Mouse (Mus musculus): ENCODE measurements around the gene Usp25. TPM values are rescaled to one million over a fixed set of nuclear protein-coding genes. Genes with fewer than 3 reads are reported as not detected.

Gene Usp25
- polyA plus RNA-seq, 1 experiment from 2014 or later, result 14.1 TPM

- H3K27ac ChIP-seq (replicated peaks), result no peak overlapping the region
- no peaks in the 10 kb centered on the region for H3K9me3 ChIP-seq
- no peak overlapping the region for H3K4me3 ChIP-seq
- ATAC-seq (ENCODE audit: low read depth), result no peak
- WGBS, result 79% methylated on average over 2 of the region's 2 CpGs
- H3K9ac ChIP-seq, result no peak overlapping the region
- no peaks in the 10 kb centered on the region for H3K27me3 ChIP-seq
- H3K4me2 ChIP-seq, result no peak overlapping the region
- H3K36me3 ChIP-seq, result no peaks in the 10 kb centered on the region
- H3K4me1 ChIP-seq (replicated peaks), result no peaks in the 10 kb centered on the region
Measured at GRCm38 (mm10) chr16:77153815-77154214, 140.3 kb downstream of the Usp25 start.

- no peak for ATAC-seq (ENCODE audit: low read depth)
- H3K27ac ChIP-seq (replicated peaks), result no peak overlapping the region
- H3K4me2 ChIP-seq, result no peak overlapping the region
- H3K36me3 ChIP-seq, result no peaks in the 10 kb centered on the region
- no peaks in the 10 kb centered on the region for H3K4me1 ChIP-seq (replicated peaks)
- no peaks in the 10 kb centered on the region for H3K9me3 ChIP-seq
- no peaks in the 10 kb centered on the region for H3K27me3 ChIP-seq
- WGBS, result 81% methylated on average over 1 of the region's 1 CpGs
- H3K4me3 ChIP-seq, result no peak overlapping the region
- H3K9ac ChIP-seq, result no peak overlapping the region
Measured at GRCm38 (mm10) chr16:77154831-77155230, 141.3 kb downstream of the Usp25 start.
